Mouse (Mus musculus): Measurements from ENCODE around the gene Apol9a.

- TF ChIP-seq CTCF (IDR thresholded peaks at IDR 0.05; ENCODE audit: insufficient read depth, low read depth, low read length) (no peak), POLR2A (IDR thresholded peaks at IDR 0.05; ENCODE audit: insufficient read depth, low read depth, low read length) (no peak)
These were observed 54.6 kb downstream of the Apol9a start for GRCm38 (mm10) chr15:77356248-77356810.

Data from olfactory bulb, adult 2 months (tissue).